Mouse (Mus musculus) cerebellum, adult 11-12 months (tissue): ENCODE measurements around the gene Timm10.
"Not testable (repeated sequence)": the region's sequence is repeated elsewhere in the genome, so short reads cannot be mapped to it uniquely, and the experiment has no call there.

ENCODE experiments used
- DNase-seq: peaks from one replicate; pipeline ENCODE4 v3.0.0; 2022

Timm10 gene

GRCm38 (mm10) chr2:84826488-84827282, at the start of gene Timm10:
TSS of gene Timm10 (plus strand) at chr2:84826997.
- peak; percentile 89 for DNase-seq

DNA sequence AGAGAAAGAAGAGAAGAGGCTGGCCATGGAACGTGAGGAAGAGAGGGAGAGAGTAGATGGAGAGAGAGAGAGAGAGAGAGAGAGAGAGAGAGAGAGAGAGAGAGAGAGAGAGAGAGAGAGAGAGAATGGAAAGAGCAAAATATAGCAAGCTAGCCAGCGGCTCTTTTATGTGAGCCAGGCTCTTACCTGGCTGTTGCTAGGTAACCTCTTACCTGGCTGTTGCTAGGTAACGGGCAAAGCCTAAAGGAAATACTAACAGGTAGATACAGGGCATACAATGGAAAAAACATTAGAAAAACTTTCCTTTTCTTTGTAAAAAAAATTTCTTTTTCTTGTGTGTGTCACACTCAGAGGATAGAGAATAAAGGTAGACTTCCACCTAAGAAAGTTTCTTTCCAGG, 49.1 kb upstream of the Timm10 start:
- DNase-seq = no peak

GRCm38 (mm10) chr2:84779210-84779609, 47.6 kb upstream of the Timm10 start:
- DNase-seq = no peak

DNA sequence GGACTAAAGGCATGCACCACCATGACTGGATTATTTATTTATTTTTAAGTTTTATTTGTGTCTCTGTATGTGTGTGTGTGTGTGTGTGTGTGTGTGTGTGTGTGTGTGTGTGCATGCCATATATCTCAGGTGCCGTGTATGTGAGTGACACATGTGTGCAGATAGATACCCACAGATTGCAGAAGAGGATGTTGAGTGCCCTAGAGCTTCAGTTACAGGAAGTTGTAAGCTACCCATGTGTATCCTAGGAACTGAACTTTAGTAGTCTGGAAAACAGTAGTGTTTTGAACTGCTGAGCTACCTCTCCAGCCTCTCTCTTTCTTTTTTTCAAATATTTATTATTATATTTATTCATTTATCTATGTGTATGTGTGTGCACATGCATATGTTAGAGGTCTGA, 43.5 kb upstream of the Timm10 start:
- DNase-seq = no peak

DNA sequence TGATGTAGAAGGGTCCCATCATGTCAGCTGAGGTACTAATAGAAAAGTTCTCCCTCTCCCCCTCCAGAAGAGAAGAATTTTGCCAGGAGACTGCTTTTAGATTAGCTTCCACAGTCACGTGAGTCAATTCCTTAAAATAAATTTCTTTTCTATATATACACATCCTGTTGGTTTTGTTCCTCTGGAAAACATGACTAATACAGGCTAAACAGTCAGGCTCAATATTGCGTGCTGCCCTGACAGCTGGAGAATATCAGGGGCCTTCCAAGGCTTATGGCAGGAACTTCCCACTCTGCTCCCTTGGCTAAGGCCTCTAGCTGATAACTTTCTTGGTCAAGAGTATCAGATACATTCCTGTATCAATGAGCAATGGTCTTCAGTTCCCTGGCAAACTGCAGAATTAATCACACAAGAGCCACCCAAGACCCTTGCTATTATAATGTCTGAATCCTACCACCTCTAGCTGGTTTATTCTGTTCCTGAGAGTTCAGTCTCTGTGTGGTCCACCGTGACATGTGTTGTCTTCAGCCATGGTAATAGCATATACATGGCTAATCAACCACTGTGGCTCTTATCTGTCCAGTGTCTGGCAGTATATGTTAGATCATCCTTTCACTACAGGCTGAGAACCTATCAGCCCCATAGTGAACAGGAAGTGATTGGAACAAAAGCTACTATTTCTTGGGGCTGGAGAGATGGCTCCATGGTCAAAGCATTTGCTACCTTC, 42.8 kb upstream of the Timm10 start:
- DNase-seq = no peak

DNA sequence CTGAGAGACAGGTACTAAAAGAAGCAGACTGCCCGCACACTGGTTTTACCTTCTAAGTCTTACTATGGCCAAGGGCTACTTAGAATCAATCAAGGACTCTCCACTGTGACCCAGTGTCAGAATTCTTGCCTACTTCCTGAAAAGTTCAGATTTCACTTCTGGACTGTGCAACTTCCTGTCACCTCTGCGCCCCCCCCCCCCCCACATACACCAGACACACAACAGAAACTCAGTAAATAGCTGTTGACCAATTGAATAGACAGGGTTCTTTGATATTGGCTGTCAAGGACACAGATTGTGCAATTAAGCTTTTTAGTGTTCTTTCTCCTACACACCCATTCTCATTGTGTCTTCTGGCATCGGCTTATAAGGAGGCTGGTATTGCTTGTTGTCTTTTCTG, 38.5 kb upstream of the Timm10 start:
- DNase-seq = no peak

DNA sequence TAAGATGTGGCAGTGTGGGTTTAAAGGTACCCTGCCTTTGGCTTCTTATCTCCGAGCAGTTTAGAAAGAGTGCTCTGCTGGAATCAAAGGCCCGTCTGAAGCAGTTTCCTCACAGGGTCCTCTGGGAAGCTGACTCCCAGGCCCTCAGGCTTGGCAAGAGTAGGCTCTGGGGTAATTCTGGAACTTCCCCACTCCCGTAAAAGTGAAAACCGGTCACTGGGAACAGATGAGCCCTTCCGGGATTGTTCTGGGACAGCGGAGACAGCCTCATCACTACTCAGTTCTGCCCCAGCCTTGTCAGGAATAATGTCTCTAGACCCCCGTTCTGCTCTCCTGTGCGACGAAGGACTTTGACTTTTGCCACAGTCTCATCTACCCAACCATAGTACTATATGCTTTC, 36.4 kb upstream of the Timm10 start:
- DNase-seq = no peak

- DNase-seq = no peak
Observed at GRCm38 (mm10) chr2:84792516-84792915, 34.3 kb upstream of the Timm10 start.

DNA sequence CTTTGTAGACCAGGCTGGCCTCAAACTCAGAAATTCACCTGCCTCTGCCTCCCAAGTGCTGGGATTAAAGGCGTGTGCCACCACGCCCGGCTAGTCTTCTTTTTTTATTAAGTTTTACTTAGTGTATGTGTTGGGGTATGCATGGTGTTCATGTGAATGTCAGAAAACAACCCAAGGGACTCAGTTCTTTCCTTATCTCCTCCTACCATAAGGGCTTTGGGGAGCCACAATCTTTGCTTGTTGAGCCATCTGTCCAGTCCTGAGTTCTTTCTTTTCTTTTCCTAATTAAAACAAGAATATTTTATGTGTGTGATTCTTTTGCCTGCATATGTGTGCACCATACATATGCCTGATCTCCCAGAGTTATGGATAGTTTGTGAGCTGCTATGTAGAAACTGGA, 33.6 kb upstream of the Timm10 start:
- no peak for DNase-seq

DNA sequence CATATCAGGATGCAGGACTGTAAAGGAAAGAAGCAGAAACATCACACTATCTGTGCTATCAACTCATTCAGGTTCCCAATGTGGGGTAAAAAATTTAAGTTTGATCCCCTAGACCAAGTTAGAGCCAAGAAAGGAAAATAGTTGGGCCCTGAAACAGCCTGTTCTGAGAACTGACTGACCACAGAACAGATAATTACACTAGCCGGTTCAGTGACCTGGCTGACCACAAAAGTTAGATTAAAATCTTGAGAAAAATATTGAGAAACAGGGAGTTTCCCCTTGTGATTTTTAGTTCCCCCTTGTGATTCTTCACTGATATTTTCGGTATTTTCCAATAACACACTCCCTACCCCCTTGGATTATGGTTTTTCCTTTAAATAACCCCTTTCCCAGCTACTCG, 32.9 kb upstream of the Timm10 start:
- no peak for DNase-seq

DNA sequence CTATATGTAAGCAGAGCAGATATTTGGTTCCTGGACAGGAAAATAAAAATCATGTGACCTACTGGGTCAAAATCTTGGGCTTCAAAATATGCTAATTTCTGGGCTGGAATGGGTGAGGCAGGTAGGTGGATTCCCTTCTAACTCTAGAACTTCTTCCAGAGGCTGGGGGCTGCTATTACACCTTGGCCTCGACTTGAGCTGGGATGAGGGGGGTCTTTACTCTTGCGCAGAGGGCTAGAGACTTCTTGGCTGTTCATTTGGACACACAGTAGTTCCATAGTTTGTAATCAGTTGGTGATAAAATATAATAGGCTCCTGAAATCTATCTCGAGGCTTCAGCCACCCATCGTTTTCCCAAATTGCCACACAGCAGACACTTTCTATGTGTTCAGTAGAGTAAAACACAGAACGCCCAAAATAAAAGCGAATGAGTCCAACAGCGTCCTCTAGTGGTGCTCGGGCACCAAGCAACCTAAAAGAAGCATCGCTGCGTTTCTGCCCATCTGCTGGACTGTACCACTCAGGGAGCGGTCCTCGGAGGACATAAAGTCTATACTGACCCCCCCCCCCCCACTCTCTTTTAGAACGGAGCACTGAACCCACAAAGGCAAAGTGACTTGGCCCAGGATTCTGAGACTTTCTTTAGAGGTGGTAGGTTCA, 28.8 kb upstream of the Timm10 start:
- peak; percentile 84 for DNase-seq

- DNase-seq = peak; percentile 74
Observed at GRCm38 (mm10) chr2:84798493-84798921, 28.3 kb upstream of the Timm10 start, which contains the start of gene Ube2l6. TSS of gene Ube2l6 (plus strand) at chr2:84798828.

DNA sequence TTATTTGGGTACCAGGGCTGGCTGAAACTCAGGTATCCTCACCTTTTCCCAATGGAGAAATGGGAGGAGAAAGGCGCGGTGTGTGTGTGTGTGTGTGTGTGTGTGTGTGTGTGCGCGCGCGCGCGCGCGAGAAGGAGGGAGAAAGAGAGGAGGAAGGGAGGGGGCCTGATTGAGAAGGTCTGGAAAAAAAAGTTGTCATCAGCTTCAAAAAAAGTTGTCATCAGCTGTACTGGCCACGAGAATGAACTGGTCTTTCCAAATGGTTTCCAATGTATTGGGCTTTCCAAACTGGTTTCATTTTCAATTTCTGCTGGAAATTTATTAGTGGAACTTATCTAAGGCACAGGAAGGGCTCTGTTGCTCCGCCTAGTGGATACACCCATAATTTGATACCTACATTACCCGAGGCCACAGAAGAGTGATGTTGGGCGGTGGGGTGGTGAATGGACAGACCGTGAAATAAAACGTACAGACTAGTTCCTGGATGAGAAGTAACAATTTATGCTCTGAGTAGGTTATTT, 27.7 kb upstream of the Timm10 start:
- peak; percentile 64 for DNase-seq

GRCm38 (mm10) chr2:84800304-84800703, 26.5 kb upstream of the Timm10 start:
- DNase-seq = no peak

DNA sequence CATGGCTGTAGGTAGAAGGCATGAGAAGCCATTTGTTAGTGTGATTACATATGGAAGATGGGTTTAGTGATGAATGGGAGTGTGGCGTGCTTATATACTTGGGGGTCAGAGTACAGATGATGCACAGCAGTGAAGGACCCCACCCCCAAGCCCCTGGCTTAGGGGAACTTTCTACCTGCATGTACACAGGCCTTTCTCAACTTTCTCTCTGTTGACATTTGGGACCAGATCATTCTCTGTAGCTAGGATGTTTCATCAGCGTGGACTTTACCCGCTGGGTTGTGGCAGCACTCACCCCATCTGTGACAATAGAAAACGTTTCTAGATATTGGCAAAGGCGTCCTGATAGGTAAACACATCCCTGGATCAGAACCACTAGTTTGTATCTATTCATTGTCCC, 25.6 kb upstream of the Timm10 start:
- not testable (repeated sequence) for DNase-seq

GRCm38 (mm10) chr2:84803963-84804362, 22.8 kb upstream of the Timm10 start:
- DNase-seq = no peak

- DNase-seq = no peak
Observed at GRCm38 (mm10) chr2:84806546-84806945, 20.3 kb upstream of the Timm10 start.

- no peak for DNase-seq
Observed at GRCm38 (mm10) chr2:84809330-84809729, 17.5 kb upstream of the Timm10 start.

DNA sequence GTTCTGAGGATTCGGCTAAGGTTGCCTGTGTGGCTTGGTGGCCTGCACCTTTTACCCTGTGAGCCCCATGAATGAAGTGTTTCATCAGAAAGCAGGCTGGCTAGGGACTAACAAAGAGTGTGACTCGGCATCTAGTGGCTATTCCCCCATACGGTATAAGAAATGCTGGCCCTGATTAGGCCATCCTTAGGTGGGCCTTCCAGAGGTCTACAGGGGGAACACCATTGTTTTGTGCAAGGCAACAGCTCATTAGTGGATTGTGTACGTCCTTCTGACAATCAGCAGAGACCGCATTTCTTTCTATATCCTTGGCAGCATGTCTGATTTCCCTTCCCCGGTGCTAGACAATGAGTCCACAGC, 16.3 kb upstream of the Timm10 start:
- DNase-seq = no peak

DNA sequence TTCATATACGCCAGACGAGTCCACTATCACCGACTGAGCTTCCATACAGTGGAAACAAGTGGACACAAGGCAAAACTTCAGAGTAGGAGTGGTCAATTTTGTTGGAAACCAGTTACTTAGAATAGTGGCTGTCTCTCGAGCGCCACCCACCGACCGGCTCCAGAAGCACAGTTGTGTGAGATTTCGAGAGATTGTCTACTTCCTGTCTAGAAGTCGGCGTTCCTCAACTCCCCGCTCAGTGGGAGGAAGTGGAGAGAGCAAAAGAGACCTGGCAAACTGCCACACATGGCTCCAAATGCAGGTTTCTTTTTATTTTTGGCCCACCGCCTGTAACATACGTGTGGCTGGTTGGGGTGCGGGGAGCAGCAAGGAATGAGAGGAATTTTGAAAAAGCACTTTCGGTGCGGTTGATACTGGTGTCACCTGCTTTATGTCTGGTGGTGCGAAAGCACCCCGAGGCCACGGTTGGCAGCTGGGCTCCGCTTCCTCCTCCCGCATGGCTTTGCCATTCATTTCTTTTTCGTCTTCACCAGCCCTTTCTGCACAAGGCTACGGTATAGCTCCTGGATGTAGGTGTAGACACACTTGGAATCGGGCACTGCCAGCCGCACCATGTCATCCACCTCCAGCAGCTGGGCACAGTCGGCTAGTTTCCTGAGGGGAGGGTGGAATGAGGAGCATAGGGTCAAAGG, 15.8 kb upstream of the Timm10 start:
- DNase-seq = peak; percentile 77

DNA sequence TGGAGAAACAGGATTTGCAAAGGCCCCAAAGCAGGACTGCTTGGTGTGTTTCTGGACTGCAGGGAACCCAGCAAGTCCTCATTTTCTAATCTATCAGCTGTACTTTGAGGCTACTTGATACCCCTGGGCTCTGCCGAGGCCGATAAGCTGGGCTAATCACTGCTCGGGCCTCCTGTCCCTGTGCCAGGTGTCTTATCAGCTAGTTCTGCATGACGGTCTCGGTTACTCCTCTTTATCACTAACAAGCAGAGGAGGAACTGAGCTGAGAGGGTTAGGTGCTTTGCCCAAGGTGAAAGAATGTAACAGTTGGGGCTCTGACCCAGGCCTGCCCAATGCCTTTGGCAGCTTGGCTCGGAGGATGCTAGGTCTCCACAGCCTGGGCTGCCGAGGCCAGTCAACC, 14.9 kb upstream of the Timm10 start:
- DNase-seq = no peak

- no peak for DNase-seq
Observed at GRCm38 (mm10) chr2:84812676-84813075, 14.1 kb upstream of the Timm10 start.

DNA sequence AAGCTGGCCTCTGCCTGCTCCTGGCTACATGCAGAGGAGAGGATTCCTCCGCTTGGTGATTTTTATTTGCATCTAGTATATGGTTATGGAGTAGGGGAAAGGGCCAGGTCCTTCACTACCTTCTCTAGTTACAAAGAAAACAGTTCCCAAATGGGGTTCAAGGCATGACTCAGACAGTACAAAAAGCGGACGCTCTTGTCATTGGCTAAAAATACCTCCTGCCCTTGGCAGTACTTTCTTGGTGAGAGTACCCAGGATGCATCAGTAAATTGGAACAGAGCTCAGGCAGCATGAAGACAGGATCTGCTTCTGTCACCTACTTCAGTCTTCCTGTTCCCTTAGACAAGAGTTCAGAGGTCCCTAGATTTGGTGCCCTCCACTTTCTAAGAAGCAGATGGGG, 6.9 kb upstream of the Timm10 start:
- DNase-seq = no peak
